Mouse (Mus musculus) gastrocnemius, adult 2 months (tissue): ENCODE measurements around the gene LTO1. TPM values are rescaled to one million over a fixed set of nuclear protein-coding genes. Genes with fewer than 3 reads are reported as not detected.

Source experiments
- DNase-seq: peaks from one replicate; pipeline ENCODE4 v3.0.0; 2022
- H3K27ac ChIP-seq: fragments of 200-600 bp; 2 replicates; pipeline ENCODE4 v1.8.1; 2022; ENCODE audit warnings: mild to moderate bottlenecking
- H3K4me3 ChIP-seq: fragments of 200-600 bp; 2 replicates; pipeline ENCODE4 v1.8.1; 2022; ENCODE audit warnings: mild to moderate bottlenecking, moderate library complexity
- CTCF ChIP-seq: fragments of 200-600 bp; IDR thresholded peaks from 2 replicates; pipeline ENCODE4 v1.8.1; 2022; ENCODE audit warnings: antibody characterized with exemption, mild to moderate bottlenecking, moderate library complexity
- intact Hi-C: fragments of 180-260 bp; cut with DNase I; formaldehyde crosslinking; loops from one replicate; pipeline ENCODE4 v1.15.1; 2025
- total RNA-seq, 2 experiments: library from RNA; stranded (reverse); gene quantifications; 2 replicates each; pipeline ENCODE4 v1.2.3; 2021

Gene LTO1
- total RNA-seq, 2 experiments from 2014 or later, result 8.1 to 9.9 TPM

DNA sequence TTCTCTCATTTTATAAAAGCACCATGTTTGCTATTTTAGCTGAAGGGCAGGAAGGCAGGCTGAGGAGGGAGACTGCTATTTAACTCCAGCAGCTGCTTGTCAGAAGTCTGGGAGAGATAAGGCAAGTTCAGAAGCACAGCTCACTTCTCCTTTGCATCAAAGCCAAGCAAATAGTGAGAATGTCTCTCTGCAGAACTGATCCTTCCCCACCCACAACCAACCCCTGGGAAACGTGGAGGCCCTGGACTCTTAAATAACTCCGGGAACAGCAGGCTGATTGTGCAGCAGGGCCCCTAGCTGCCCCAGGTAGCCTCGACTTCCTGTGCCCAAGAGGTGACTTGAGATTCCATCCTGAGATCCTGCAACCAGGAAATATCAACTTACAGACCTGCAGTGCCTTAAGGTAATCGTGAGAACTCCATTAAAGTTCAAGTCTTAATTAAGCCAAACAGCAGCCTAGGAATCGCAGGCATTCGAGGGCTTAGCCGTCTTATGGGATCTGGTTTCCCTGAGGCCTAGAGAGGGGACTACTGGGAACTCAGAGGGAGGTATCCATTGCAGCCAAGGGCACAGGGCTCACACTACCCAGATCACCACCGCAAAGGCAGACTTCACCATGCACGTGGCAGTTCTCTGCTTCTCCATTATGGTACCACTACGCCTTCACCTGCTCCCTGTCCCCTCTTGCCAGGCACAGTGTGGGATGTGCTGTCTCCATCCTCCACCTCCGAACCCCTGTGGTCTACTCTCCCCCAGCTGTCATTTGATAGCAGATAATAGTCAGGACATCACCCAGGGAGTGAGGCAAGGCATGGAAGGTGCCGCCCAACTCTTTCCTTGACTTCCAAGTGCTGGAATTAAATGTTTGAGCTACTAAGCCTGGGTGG is 43.9 kb downstream of the LTO1 start:
- no peak overlapping the region for H3K27ac ChIP-seq
- TF ChIP-seq CTCF, result no peak
- no peak for DNase-seq
- no peak overlapping the region for H3K4me3 ChIP-seq
- intact Hi-C loops, result no loop called here

GRCm38 (mm10) chr7:144963911-144964310 is 49.0 kb downstream of the LTO1 start:
- intact Hi-C loops, result no loop called here
- no peak for DNase-seq
- Histone ChIP-seq H3K4me3 (no peak overlapping the region), H3K27ac (no peak overlapping the region)
- TF ChIP-seq CTCF, result no peak

- intact Hi-C loops, result no loop called here
- H3K27ac ChIP-seq, result no peak overlapping the region
- H3K4me3 ChIP-seq, result no peak overlapping the region
- no peak for DNase-seq
- no peak for TF ChIP-seq CTCF
Observed at GRCm38 (mm10) chr7:144964316-144964715, 49.4 kb downstream of the LTO1 start.

GRCm38 (mm10) chr7:144965893-144966292 is 51.0 kb downstream of the LTO1 start:
- no peak for DNase-seq
- no peak overlapping the region for H3K27ac ChIP-seq
- H3K4me3 ChIP-seq, result no peak overlapping the region
- intact Hi-C loops, result no loop called here
- no peak for TF ChIP-seq CTCF

DNA sequence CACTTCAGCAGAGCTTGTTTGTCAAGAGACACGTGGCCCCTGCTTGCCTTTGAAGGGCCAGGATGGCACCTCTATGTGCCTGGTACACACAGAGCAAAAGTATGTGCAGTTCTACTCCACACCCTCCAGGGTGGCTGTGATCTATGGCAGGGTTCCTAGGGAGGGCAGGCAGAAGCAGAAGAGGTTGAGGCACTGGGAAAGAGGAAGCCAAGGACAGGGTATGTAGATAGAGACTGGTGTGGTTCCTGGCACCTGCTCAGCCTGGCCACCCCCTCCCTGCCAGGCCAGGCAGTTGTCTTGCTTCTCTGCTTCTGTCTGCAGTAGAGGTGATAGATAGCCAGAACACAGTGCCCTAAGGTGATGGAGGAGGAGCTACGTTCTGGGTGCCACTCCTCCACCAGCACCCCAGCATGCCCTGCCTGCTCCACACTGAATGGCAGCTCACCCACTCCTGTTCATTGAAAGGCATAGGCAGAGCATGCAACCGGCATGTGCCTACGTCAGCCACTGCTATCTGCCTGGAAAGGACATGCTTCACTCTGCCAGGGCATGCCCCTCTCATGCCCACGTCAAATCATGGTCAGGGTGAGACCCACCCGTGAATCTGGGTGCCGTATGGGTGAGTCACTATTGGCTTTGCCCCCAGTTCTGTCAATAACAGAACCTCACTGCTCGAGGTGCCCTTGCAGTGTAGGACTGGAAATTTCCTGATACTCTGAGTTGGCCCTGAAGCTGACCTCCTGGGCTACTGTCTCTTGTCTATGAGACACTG is 56.3 kb downstream of the LTO1 start:
- no peak for DNase-seq
- intact Hi-C loops, result no loop called here
- H3K27ac ChIP-seq, result no peak overlapping the region
- TF ChIP-seq CTCF, result no peak
- no peak overlapping the region for H3K4me3 ChIP-seq

DNA sequence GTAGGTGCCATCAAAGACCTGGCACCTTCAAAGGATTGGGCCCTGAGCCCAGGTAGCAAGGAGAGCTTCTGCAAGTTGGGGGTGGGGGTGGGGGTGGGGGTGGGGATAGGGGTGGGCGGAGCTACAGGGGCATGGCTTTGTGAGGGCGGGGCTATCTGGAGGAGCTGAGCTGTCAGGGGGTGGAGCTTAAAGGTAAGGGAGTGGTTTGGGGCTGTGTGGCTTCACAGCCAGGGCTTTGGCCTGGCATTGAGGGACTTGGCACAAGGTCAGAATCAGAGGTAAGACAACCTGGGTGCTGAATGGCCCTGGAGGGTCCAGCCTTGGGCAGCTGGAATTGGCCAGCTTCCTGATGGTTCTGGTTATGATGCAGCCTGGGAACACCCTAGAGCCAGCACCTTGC is 56.9 kb downstream of the LTO1 start:
- no peak for TF ChIP-seq CTCF
- no peak for DNase-seq
- Histone ChIP-seq H3K27ac (no peak overlapping the region), H3K4me3 (no peak overlapping the region)
- intact Hi-C loops, result no loop called here

DNA sequence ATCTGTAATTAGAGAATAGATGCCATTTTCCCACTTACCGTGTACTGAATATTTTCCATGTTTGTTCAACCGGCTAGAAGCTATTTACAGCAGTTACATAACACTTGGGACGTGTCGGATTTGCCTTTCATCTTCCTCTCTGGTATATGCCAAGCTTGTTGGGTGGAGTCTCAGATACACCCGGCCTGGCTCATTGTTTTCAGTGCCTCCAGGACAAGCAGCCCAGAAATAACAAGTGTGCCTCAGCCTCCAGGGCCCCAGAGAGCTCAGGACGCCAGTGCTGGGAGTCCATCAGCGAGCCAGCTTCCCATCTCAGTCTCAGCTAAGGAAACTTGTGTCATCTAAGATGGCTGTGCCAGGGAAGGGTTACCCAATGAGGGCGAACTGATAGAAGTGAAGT is 58.6 kb downstream of the LTO1 start:
- DNase-seq, result peak; percentile 46
- no peak overlapping the region; the same call in 1 of the 2 replicates for H3K27ac ChIP-seq
- intact Hi-C loops, result no loop called here

GRCm38 (mm10) chr7:144977121-144977520 is 62.2 kb downstream of the LTO1 start:
- no peak for TF ChIP-seq CTCF
- intact Hi-C loops, result no loop called here
- Histone ChIP-seq H3K4me3 (no peak overlapping the region), H3K27ac (no peak overlapping the region; the same call in 1 of the 2 replicates)
- DNase-seq, result no peak

More for the DNA sequence above, 58.6 kb downstream of the LTO1 start:
- H3K4me3 ChIP-seq, result no peak overlapping the region
- TF ChIP-seq CTCF, result no peak

GRCm38 (mm10) chr7:144979814-144980213 is 64.9 kb downstream of the LTO1 start:
- no peak overlapping the region for H3K4me3 ChIP-seq
- no peak overlapping the region for H3K27ac ChIP-seq
- no peak for TF ChIP-seq CTCF
- intact Hi-C loops, result no loop called here
- DNase-seq, result no peak

Other genes with a start within 250 kb of the LTO1 start
- gene Ano1, start 163.1 kb upstream of the LTO1 start, total RNA-seq, result 1 to 10 TPM; 2.9 to 3.7 TPM
- not detected for gene Fgf3, start 77.0 kb upstream of the LTO1 start, total RNA-seq
- not detected for gene Fgf4, start 67.7 kb upstream of the LTO1 start, total RNA-seq
- gene Fgf15, start 18.6 kb upstream of the LTO1 start, total RNA-seq, result not detected
- 1 to 10 TPM; 1.6 to 5.2 TPM for gene Ccnd1, start 24.8 kb downstream of the LTO1 start, total RNA-seq